Mouse (Mus musculus): ENCODE measurements around the gene Fam163b.
A peak's percentile ranks its signal among the peaks of the same experiment; 100 is the strongest.

The Fam163b gene

DNA sequence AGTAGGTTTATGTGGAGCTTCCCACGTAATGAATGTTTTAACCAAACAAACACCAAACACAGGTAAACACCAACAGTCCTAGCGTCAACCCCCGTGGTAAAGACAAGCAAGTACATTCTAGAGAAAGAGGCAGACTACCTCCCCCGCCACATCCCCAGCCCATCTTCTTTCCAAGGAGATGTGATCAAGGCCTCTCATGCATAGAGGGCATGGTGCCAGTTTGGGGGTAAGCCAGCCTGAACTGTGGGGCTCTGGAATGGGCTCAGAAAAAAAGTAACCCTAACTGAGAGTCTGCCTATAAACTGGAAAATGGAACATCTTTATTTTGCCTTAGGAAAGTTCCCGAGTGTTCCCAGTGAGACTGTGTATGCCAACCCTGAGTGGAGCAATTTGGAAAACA lies 6.4 kb downstream of the Fam163b start:
- DNase-seq (ENCODE audit: low spot score) = no peak

- DNase-seq (ENCODE audit: low spot score) = no peak
Measured at GRCm38 (mm10) chr2:27128990-27129389, 13.3 kb downstream of the Fam163b start.

DNA sequence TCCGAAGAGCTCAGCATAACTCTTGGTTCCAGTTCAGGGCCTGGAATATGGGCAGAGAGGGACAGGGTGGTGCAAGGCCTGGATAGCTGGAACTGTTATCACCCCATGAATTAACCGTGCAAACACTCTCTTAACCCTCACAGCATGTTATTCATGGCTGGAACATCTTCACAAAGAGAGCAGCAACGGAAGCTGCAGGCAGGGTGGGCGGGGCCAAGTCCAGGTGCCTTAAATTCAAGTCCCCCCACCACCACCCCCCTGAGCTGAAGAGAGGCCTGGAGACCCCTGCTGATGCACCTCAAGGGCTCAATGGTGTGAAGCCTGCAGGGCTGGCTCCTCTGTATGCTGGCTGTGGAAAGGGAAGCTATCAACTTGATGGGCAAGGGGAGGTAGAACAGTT lies 15.8 kb downstream of the Fam163b start:
- DNase-seq (ENCODE audit: low spot score) = no peak

- DNase-seq (ENCODE audit: low spot score) = peak; percentile 50
Measured at GRCm38 (mm10) chr2:27125979-27126378, 16.3 kb downstream of the Fam163b start.

GRCm38 (mm10) chr2:27123121-27123520 lies 19.2 kb downstream of the Fam163b start:
- no peak for DNase-seq (ENCODE audit: low spot score)

DNA sequence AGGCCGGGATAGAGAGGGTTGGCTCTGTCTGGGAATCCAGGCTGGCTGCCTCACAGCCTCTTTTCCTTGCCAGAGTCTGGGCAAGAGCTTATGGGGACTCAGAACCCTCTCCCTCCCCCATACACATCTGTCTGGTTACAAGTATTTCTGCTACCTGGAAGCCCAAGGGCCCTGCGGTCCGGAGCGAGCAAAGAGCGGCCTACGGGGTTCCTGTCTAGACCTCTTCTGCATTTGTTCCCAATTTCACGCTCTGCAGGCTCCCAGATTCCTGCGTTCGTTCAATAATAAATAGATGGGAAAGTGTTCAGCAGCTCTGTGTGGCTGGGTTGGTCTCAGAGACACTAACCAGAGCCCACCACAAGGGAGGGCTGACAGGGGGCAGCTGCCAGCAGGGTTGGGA lies 19.7 kb downstream of the Fam163b start:
- DNase-seq (ENCODE audit: low spot score) = no peak

DNA sequence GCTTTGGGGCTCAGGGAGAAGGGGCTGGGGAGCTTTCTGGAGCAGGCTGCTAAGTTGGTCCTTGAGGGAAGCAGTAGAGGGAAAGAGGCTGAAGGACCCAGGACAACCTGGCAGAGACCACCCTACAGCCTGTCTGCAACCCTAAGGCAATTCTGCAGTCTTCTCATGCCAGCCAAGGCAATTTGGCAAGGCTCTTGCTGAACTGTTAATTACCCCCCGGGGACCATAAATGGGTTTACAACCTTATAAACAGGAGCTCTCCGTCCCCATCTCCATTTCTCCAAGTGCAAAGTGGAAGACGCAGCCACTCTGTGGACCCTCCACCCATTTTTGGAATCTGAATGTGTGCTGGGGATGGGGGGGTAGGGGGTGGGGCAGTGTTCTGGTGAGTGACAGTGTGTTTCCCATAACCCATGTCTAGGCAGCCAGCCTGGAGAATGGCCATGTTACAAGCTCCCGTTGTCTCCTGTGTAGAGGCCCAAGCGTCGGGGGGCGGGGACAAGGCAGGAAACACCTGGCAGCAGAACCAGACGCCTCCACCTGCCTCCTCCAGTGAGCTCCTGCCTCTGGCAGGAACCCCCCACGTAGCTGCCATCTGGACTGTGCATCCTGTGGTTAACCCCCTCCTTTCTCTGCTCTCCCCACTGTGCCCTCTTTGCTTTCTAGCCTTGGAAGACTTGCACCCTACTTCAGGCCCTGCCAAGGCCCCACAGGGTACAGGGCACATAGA lies 20.5 kb downstream of the Fam163b start:
- no peak for DNase-seq (ENCODE audit: low spot score)

DNA sequence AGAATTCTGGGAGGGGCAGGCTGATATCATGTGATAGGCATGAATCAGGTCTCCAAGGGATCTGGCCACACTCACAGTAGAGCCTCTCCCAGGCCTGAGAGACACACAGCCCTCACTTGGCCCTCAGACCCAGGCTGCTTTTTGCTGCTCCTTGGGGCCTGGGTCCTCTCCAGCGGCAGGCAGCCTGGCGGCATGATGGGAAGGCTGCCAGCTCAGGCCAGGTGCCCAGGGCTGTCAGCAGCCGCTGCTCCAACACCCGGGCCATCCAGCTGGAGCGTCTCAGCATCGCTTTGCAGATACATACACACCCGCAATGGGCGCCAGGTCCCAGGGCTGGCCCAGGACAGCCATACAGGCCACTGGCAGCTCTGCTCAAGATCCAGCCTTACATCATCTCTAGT lies 22.1 kb downstream of the Fam163b start:
- peak; percentile 53 for DNase-seq (ENCODE audit: low spot score)

DNA sequence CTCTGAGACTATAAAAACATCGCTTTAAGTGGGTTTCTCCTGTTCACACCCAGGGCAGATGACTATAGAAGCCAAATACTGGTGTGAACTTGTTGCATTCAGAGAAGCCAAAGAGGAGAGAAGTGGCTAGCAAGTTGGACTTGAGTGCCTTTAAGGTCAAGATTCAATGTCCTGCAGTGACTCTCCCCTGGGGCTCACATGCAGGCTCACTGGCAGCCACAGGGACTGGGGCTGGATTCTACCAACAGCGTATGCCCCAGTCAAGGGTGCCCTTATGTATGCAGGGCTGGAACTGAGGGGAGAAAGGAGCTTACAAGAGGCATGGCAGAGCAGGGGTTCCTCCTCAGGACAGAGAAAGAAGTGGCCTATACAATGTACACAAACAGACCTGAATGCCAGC lies 22.5 kb downstream of the Fam163b start:
- DNase-seq (ENCODE audit: low spot score) = no peak

- DNase-seq (ENCODE audit: low spot score) = no peak
Measured at GRCm38 (mm10) chr2:27118452-27118851, 23.8 kb downstream of the Fam163b start.

GRCm38 (mm10) chr2:27114169-27114568 lies 28.1 kb downstream of the Fam163b start:
- no peak for DNase-seq (ENCODE audit: low spot score)

- no peak for DNase-seq (ENCODE audit: low spot score)
Measured at GRCm38 (mm10) chr2:27112585-27112984, 29.7 kb downstream of the Fam163b start.

- DNase-seq (ENCODE audit: low spot score) = no peak
Measured at GRCm38 (mm10) chr2:27109052-27109451, 33.2 kb downstream of the Fam163b start.

DNA sequence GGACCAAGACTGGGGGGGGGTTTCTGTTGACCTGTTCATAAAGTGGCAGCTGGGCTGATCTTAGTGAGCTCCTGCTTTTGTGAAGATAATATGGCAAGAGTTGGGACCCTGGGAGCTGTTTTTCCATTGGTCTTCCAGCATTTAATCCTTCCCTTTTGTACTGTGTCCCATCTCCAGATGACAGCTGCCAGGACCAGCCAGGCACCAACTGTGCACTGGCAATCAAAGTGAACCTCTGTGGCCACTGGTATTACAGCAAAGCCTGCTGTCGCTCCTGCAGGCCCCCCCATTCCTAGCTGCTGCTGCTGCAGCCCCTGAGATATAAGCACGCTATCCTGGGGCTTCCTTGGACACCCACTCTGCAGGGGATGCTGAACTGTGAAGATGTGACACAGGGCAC lies 34.1 kb downstream of the Fam163b start:
- DNase-seq (ENCODE audit: low spot score) = no peak

- no peak for DNase-seq (ENCODE audit: low spot score)
Measured at GRCm38 (mm10) chr2:27106816-27107215, 35.5 kb downstream of the Fam163b start.

DNA sequence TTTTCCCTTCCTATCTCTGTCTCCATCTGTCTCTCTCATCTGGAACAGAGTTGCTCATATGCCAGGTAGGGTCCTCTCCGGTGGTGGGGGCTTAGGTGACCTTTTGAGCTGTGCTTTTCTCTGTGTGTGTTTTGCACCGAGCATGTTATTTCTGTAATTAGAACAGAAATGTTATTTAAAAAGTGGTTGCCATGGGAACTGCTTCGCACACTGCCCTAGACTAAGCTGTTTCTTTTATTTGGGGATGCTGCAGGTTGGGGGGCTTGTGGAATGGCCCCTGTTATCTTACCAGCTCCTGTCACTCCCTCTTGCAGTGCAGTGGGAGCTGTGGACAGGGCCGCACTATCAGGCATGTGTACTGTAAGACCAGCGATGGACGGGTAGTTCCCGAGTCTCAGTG lies 38.7 kb downstream of the Fam163b start:
- no peak for DNase-seq (ENCODE audit: low spot score)

GRCm38 (mm10) chr2:27097776-27098175 lies 44.5 kb downstream of the Fam163b start:
- no peak for DNase-seq (ENCODE audit: low spot score)

DNA sequence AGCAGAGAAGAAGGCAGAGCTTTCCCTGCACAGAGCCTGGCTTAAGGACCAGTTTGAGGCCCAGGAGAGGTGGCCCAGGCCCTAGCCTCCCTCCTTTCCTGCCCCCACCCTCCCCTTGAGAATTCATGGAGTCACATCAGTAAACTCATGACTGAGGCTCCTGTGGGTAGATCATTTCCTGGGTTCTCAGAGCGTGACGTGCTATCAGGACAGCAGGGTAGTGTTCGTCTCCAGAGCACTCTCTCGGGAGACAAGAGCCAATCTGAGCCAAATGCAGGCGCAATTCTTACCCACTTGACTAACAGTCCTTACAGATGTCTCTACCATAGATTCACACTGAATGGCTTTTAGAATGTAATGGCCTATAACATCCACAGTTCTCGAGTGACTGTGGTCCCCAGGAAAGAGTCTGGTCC lies 45.0 kb downstream of the Fam163b start:
- DNase-seq (ENCODE audit: low spot score) = no peak

GRCm38 (mm10) chr2:27096341-27096981 lies 45.8 kb downstream of the Fam163b start:
- DNase-seq (ENCODE audit: low spot score) = no peak

- DNase-seq (ENCODE audit: low spot score) = no peak
Measured at GRCm38 (mm10) chr2:27095178-27095577, 47.1 kb downstream of the Fam163b start.

GRCm38 (mm10) chr2:27089238-27089637 lies 53.1 kb downstream of the Fam163b start:
- DNase-seq (ENCODE audit: low spot score) = no peak

DNA sequence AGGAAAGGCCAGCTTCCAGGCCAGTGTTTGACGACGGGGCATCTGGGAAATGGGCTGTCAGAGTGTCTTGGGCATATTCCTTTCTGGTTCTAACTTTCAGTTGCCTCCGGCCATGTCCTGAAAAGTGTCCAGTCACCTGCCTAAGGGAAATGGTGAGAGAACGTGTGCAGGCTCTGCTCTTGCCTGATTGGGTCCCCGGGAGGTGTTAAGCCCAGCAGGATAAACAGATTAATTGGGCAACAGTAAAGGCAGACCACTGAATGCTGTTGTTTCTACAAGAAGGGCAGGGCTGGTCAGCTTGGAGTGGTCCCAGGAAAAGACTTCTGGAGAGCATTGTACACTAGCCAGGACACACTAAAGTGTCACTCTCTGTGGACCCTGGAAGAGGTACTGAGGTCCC lies 53.6 kb downstream of the Fam163b start:
- no peak for DNase-seq (ENCODE audit: low spot score)

- DNase-seq (ENCODE audit: low spot score) = peak; percentile 68
Measured at GRCm38 (mm10) chr2:27088071-27088644, 54.1 kb downstream of the Fam163b start.

- DNase-seq (ENCODE audit: low spot score) = no peak
Measured at GRCm38 (mm10) chr2:27087581-27087980, 54.7 kb downstream of the Fam163b start.
